Mouse (Mus musculus) right cerebral cortex, postnatal 36 days (tissue): ENCODE results near the gene Krt14.

ENCODE experiments used
- DNase-seq, 2 experiments: peaks; one replicate each; pipeline ENCODE4 v3.0.0; 2022; ENCODE audit warnings: low spot score in 2 of 2, mixed read lengths in 1 of 2

Gene Krt14

GRCm38 (mm10) chr11:100164392-100164791 is 43.0 kb downstream of the Krt14 start:
- no peak for DNase-seq

GRCm38 (mm10) chr11:100157908-100158477 is 49.4 kb downstream of the Krt14 start:
- DNase-seq, result no peak

DNA sequence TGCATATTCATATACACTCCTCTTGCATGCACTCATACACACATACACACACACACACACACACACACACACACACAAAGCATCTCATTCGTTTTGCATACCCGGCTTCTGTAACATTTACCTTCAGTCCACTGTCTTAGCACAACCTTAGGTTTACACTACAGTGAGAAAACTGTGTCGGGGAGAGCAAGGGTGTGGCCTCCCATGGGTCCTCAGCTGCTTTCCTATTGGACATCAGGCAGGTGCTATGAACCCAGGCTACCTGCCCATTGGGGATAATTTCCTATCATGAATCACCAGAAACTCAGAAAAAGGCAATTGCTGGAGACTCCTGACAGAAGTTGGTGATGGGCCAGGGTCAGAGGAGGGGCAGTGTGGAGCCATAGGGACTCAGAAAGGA is 50.0 kb downstream of the Krt14 start:
- DNase-seq, result no peak

GRCm38 (mm10) chr11:100155497-100156255 is 51.7 kb downstream of the Krt14 start:
- DNase-seq, result no peak
